Mouse (Mus musculus) midbrain, postnatal 0 days (tissue): ENCODE data around the gene Myt1l. TPM values are rescaled to one million over a fixed set of nuclear protein-coding genes. Genes with fewer than 3 reads are reported as not detected.

Experiments used
- ATAC-seq: fragments of 200-750 bp; cut with Nextera tagmentation; 2 replicates; pipeline ENCODE4 v1.8.0; 2017; ENCODE audit warnings: moderate number of reproducible peaks, mild to moderate bottlenecking, moderate TSS enrichment, moderate library complexity; ENCODE audit not compliant: low FRiP score
- DNase-seq: peaks from one replicate; pipeline ENCODE4 v3.0.0-alpha.2; 2015; ENCODE audit warnings: low spot score
- H3K27ac ChIP-seq: fragments of 300-500 bp; sonication (generic); 2 replicates; pipeline ENCODE4 v1.5.1; 2014; ENCODE audit warnings: low read depth, mild to moderate bottlenecking, low read length, mixed read lengths
- H3K27me3 ChIP-seq: fragments of 300-500 bp; sonication (generic); 2 replicates; pipeline ENCODE4 v1.6.1; 2014; ENCODE audit warnings: low read length, control low read depth, mixed read lengths; ENCODE audit not compliant: insufficient read depth
- H3K36me3 ChIP-seq: fragments of 300-500 bp; sonication (generic); 2 replicates; pipeline ENCODE4 v1.6.1; 2014; ENCODE audit warnings: low read length, control low read depth, mixed read lengths; ENCODE audit not compliant: insufficient read depth
- H3K4me1 ChIP-seq: fragments of 300-500 bp; sonication (generic); 2 replicates; pipeline ENCODE4 v1.6.1; 2014; ENCODE audit warnings: mild to moderate bottlenecking, control low read depth, antibody characterized with exemption, low read length, mixed read lengths; ENCODE audit not compliant: insufficient read depth
- H3K4me2 ChIP-seq: fragments of 300-500 bp; sonication (generic); 2 replicates; pipeline ENCODE4 v1.6.1; 2014; ENCODE audit warnings: low read depth, mild to moderate bottlenecking, low read length, mixed read lengths; ENCODE audit not compliant: poor library complexity, severe bottlenecking
- H3K4me3 ChIP-seq: fragments of 300-500 bp; sonication (generic); 2 replicates; pipeline ENCODE4 v1.5.1; 2014; ENCODE audit warnings: low read depth, mild to moderate bottlenecking, low read length, moderate library complexity
- H3K9ac ChIP-seq: fragments of 300-500 bp; sonication (generic); replicated peaks from 2 replicates; pipeline ENCODE4 v1.6.1; 2014; ENCODE audit warnings: mild to moderate bottlenecking, low read length, moderate library complexity, mixed read lengths; ENCODE audit not compliant: poor library complexity, severe bottlenecking
- H3K9me3 ChIP-seq: fragments of 300-500 bp; sonication (generic); 2 replicates; pipeline ENCODE4 v1.6.1; 2016; ENCODE audit warnings: low read length, control low read depth
- CTCF ChIP-seq: IDR thresholded peaks from 2 replicates; pipeline ENCODE4 v1.5.1; 2016; ENCODE audit warnings: antibody characterized with exemption, mild to moderate bottlenecking
- whole genome bisulfite sequencing: fragments of 180-500 bp; shearing (Covaris S2); extraction: QIAGEN DNeasy Blood & Tissue Kit; methylation state at CpG from one replicate; pipeline ENCODE4 v1.1.7; 2014; 5-methylcytosine and 5-hydroxymethylcytosine counted together
- polyA plus RNA-seq: library from polyadenylated mRNA; unstranded; fragments of >200 nt; fragmentation: Nextera tagmentation; extraction: Ambion mirVana; gene quantifications from 2 replicates; pipeline ENCODE4 v1.2.1, GENCODE M21; 2015
- total RNA-seq: library from RNA; depleted of rRNA; stranded (reverse); fragments of >200 nt; gene quantifications from 2 replicates; pipeline ENCODE4 v1.2.3, GENCODE M21; 2014

The Myt1l gene
- total and polyA plus RNA-seq, 2 experiments from 2014 or later: 104 to 223 TPM

DNA sequence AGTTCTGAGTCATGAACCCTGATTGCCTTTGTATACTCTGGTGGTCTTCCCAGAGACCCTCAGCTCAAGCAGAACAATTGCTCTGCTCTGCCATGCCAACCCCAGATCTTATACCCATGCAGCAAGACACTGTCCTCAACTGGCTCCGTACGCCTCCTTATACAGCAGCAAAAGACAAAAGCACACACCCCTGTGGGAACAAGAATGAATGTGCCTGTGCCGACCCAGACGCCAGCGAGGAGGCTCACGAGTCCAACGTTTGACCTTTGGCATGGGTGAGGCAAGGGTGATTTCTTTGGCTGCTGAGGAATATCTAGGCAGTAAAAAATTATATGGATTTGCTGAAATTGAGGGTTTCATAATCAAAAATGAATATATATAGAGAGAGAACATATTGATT is 143.8 kb downstream of the Myt1l start:
- no peak overlapping the region for H3K4me3 ChIP-seq
- no peaks in the 10 kb centered on the region for H3K9me3 ChIP-seq
- H3K36me3 ChIP-seq: no peaks in the 10 kb centered on the region
- H3K4me2 ChIP-seq: no peak overlapping the region
- DNase-seq (no peak), ATAC-seq (no peak)
- 83% methylated on average over 7 of the region's 7 CpGs for WGBS
- H3K27me3 ChIP-seq: no peaks in the 10 kb centered on the region
- no peak overlapping the region for H3K9ac ChIP-seq
- H3K27ac ChIP-seq: no peak overlapping the region
- H3K4me1 ChIP-seq: peaks cover 3% of the 10 kb centered on the region; the same call in 1 of the 2 replicates
- TF ChIP-seq CTCF: no peak

DNA sequence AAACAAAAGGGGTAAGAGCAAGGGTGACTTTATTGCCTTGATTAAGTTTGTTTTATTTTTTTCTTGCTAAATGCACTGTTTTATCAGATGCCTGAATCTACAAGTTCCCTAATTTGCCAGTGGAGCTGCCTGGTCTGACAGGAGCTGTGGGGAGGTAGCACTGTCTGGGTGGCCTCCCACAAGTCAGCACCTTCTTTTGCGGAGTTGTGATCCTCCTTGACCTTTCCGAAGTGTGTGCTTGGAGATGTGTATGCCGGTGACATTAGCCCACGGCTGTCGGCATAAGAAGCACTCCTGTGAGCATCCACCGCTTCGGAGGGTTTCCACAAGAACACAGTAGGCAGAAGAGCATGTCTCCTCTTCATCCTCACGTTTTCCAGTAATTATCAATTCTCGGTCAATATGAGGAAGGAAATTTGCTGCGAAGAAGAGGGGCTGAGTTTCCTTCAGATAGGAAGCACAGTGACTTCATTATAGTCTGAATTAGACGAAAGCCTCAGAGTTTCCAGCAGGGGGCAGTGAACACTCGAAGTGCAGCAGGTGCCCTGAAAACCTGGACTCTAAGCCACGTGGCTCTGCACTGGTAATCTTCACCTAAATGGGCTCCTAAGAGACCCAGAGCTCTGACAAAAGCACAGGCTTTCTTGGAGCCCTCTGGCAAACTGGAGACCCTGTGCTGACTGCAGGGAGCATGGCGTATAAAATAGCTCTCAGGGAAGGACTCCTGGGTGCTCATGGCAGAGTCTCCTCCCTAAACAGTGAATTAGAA is 147.6 kb downstream of the Myt1l start:
- peak; percentile 82 for TF ChIP-seq CTCF
- no peak overlapping the region for H3K4me3 ChIP-seq
- H3K27me3 ChIP-seq: no peaks in the 10 kb centered on the region
- no peaks in the 10 kb centered on the region for H3K9me3 ChIP-seq
- DNase-seq (peak; percentile 88), ATAC-seq (peak; percentile 80)
- peak overlapping the region; percentile 40 for H3K27ac ChIP-seq
- H3K4me1 ChIP-seq: peaks cover 3% of the 10 kb centered on the region; the same call in 1 of the 2 replicates
- no peak overlapping the region for H3K4me2 ChIP-seq
- 48% methylated on average over 14 of the region's 14 CpGs for WGBS
- H3K36me3 ChIP-seq: no peaks in the 10 kb centered on the region
- 0 out of 2 replicates have a peak overlapping the region, but pooled peaks have one; percentile 8 for H3K9ac ChIP-seq

GRCm38 (mm10) chr12:29682384-29682783 is 154.2 kb downstream of the Myt1l start:
- Histone ChIP-seq H3K9ac (no peak overlapping the region), H3K4me2 (no peak overlapping the region), H3K27ac (no peak overlapping the region), H3K27me3 (no peaks in the 10 kb centered on the region), H3K36me3 (no peaks in the 10 kb centered on the region), H3K4me3 (no peak overlapping the region), H3K9me3 (no peaks in the 10 kb centered on the region), H3K4me1 (no peaks in the 10 kb centered on the region)
- ATAC-seq: no peak
- DNase-seq: no peak
- 91% methylated on average over 8 of the region's 8 CpGs for WGBS
- TF ChIP-seq CTCF: no peak

DNA sequence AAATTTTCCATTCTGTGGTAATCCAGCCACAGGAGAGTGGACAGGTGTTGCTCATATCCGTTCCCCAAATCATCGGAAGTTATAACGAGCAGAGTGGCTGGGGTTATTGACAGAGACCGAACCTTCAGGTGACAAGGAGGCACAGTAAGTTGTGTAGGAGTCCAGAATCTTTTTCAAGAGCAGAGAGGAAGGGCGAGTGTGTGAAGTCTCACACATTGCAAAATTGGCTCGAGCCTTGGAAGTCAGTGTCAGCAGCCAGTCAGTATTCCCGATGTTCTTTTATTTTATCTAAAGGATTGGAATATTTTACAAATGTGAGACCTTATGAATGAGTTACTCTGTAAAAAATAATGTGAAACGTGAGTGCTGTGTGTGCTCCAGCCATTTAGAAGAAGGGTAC is 154.8 kb downstream of the Myt1l start:
- no peak overlapping the region for H3K4me2 ChIP-seq
- TF ChIP-seq CTCF: no peak
- no peaks in the 10 kb centered on the region for H3K36me3 ChIP-seq
- H3K4me1 ChIP-seq: no peaks in the 10 kb centered on the region
- no peaks in the 10 kb centered on the region for H3K9me3 ChIP-seq
- no peak for ATAC-seq
- no peaks in the 10 kb centered on the region for H3K27me3 ChIP-seq
- H3K4me3 ChIP-seq: no peak overlapping the region
- no peak overlapping the region for H3K9ac ChIP-seq
- no peak for DNase-seq
- H3K27ac ChIP-seq: no peak overlapping the region
- 89% methylated on average over 8 of the region's 8 CpGs for WGBS

- no peak overlapping the region for H3K9ac ChIP-seq
- peak overlapping the region; percentile 1; the same call in 1 of the 2 replicates for H3K27ac ChIP-seq
- no peak overlapping the region for H3K4me2 ChIP-seq
- no peak for TF ChIP-seq CTCF
- no peak overlapping the region for H3K4me3 ChIP-seq
- no peak for ATAC-seq
- H3K4me1 ChIP-seq: no peaks in the 10 kb centered on the region
- H3K36me3 ChIP-seq: no peaks in the 10 kb centered on the region
- H3K27me3 ChIP-seq: no peaks in the 10 kb centered on the region
- no peaks in the 10 kb centered on the region for H3K9me3 ChIP-seq
- 52% methylated on average over 8 of the region's 8 CpGs for WGBS
- DNase-seq: no peak
These were observed 158.1 kb downstream of the Myt1l start for GRCm38 (mm10) chr12:29686241-29686640.

- Histone ChIP-seq H3K9me3 (no peaks in the 10 kb centered on the region), H3K4me2 (no peak overlapping the region), H3K4me1 (peaks cover 14% of the 10 kb centered on the region; the same call in 1 of the 2 replicates), H3K27ac (no peak overlapping the region), H3K36me3 (no peaks in the 10 kb centered on the region), H3K27me3 (no peaks in the 10 kb centered on the region), H3K4me3 (no peak overlapping the region), H3K9ac (no peak overlapping the region)
- no peak for DNase-seq
- TF ChIP-seq CTCF: no peak
- WGBS: 80% methylated on average over 5 of the region's 5 CpGs
- ATAC-seq: no peak
These were observed 163.4 kb downstream of the Myt1l start for GRCm38 (mm10) chr12:29691566-29691965.
